19 mouse cellular contexts compared by ENCODE assay signal in the genomic region with DNA sequence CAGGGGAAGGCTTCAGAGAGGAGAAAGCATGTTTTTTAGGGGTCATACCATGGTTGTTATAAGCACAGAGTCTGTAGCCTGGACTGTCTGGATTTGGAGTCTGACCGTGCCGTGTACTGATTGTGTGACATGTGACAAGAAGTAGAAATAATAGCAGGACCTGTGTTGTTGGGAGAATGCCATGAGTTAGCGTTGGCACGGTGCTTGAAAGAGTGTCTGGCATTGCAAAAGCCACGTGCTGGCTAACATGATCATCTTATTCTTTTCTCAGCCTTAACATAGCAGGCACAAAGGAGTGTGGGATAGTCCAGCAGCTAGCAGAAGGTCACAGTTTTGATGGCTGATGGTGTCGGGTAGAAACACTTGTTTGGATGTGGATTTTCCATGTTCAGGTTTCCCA. TPM values are rescaled to one million over a fixed set of nuclear protein-coding genes. Genes with fewer than 3 reads are reported as not detected.
DNase-seq lines count a peak whose midpoint lies in the region; ATAC-seq and TF ChIP-seq lines count a peak whose summit lies in the region.
"Had no signal": no experiment of that assay in that cellular context is flagged by ENCODE, and none has a peak within 500 bp of the region (broad histone marks: within the 10 kb centered on the region; RNA-seq: fewer than 3 reads in every experiment).

No protein-coding gene starts in this region.

- intact Hi-C loops in heart, postnatal 25 days (cut with DNase I) = no loop called here

- ATAC-seq in cerebellum, adult (ENCODE audit: insufficient number of reproducible peaks, low FRiP score, low TSS enrichment) = no peak
- no peak for ATAC-seq in liver, embryonic 13.5 days (ENCODE audit: low read depth)
- ATAC-seq in stomach, postnatal 0 days (ENCODE audit: low FRiP score, low TSS enrichment) = no peak
- ATAC-seq: forebrain, embryonic 14.5 days; intestine, embryonic 15.5 days; midbrain, embryonic 16.5 days had no signal

- peak; percentile 48 to 53 for DNase-seq in cerebellum, postnatal 10 days
- peak; percentile 72 for DNase-seq in heart, adult 8-10 months (ENCODE audit: low spot score)
- no peak for DNase-seq in heart, postnatal 25 days (ENCODE audit: low spot score)
- peak; percentile 47 to 79 for DNase-seq in heart, adult 9 months (ENCODE audit: low spot score in 2 of 2)
- no peak for DNase-seq in liver, embryonic 13.5 days
- DNase-seq in stomach, postnatal 0 days (ENCODE audit: low spot score) = no peak
- DNase-seq in limb, embryonic 10.5 days (ENCODE audit: low spot score) = no peak
- DNase-seq: cerebellum, postnatal 25 days; retina, postnatal 1 day; thymus, adult 18-20 months had no signal

- TF ChIP-seq EP300 in stomach, postnatal 0 days (optimal IDR thresholded peaks at IDR 0.05) = no peak

- 89% methylated on average over 6 of the region's 6 CpGs for WGBS in liver, embryonic 13.5 days (ENCODE audit: insufficient replicate concordance)
- 78% methylated on average over 6 of the region's 6 CpGs for WGBS in stomach, postnatal 0 days
- WGBS in limb, embryonic 10.5 days = 94% methylated on average over 6 of the region's 6 CpGs

- peak overlapping the region; percentile 49 for H3K4me3 ChIP-seq in liver, embryonic 13.5 days (replicated peaks)
- H3K4me3 ChIP-seq in stomach, postnatal 0 days (ENCODE audit: low read depth, low read length) = no peak overlapping the region
- no peak overlapping the region for H3K4me3 ChIP-seq in limb, embryonic 10.5 days
- H3K4me3 ChIP-seq: heart, embryonic 13.5 days; hindbrain, embryonic 13.5 days; intestine, embryonic 15.5 days; layer of hippocampus, adult 2 months had no signal

- peaks cover 95% of the 10 kb centered on the region for H3K4me1 ChIP-seq in liver, embryonic 13.5 days (replicated peaks)
- no peaks in the 10 kb centered on the region for H3K4me1 ChIP-seq in stomach, postnatal 0 days (replicated peaks; ENCODE audit: control insufficient read depth, insufficient read depth)
- H3K4me1 ChIP-seq in limb, embryonic 10.5 days = peaks cover 60% of the 10 kb centered on the region
- H3K4me1 ChIP-seq: intestine, embryonic 15.5 days had no signal

- H3K9me3 ChIP-seq in liver, embryonic 13.5 days (replicated peaks) = no peaks in the 10 kb centered on the region
- no peaks in the 10 kb centered on the region for H3K9me3 ChIP-seq in stomach, postnatal 0 days (ENCODE audit: control insufficient read depth, low read length)
- no peaks in the 10 kb centered on the region for H3K9me3 ChIP-seq in limb, embryonic 10.5 days (replicated peaks)
- H3K9me3 ChIP-seq: heart, embryonic 13.5 days; hindbrain, embryonic 13.5 days; intestine, embryonic 15.5 days; megakaryocyte, embryonic 14.5 days had no signal

- H3K9ac ChIP-seq in liver, embryonic 13.5 days = peak overlapping the region; percentile 68
- H3K9ac ChIP-seq in stomach, postnatal 0 days (ENCODE audit: low read length) = no peak overlapping the region
- H3K9ac ChIP-seq: heart, embryonic 13.5 days; hindbrain, embryonic 13.5 days; intestine, embryonic 15.5 days had no signal

- peak overlapping the region; percentile 86 for H3K27ac ChIP-seq in liver, embryonic 13.5 days
- no peak overlapping the region for H3K27ac ChIP-seq in stomach, postnatal 0 days (replicated peaks)
- no peak overlapping the region for H3K27ac ChIP-seq in limb, embryonic 10.5 days
- H3K27ac ChIP-seq: hindbrain, embryonic 13.5 days; intestine, embryonic 15.5 days; kidney, postnatal 0 days; layer of hippocampus, adult 2 months had no signal

- peaks cover under 1% of the 10 kb centered on the region; the same call in 1 of the 2 replicates for H3K36me3 ChIP-seq in liver, embryonic 13.5 days
- H3K36me3 ChIP-seq in stomach, postnatal 0 days (ENCODE audit: control insufficient read depth, insufficient read depth, low read length) = no peaks in the 10 kb centered on the region
- no peaks in the 10 kb centered on the region for H3K36me3 ChIP-seq in limb, embryonic 10.5 days
- H3K36me3 ChIP-seq: heart, embryonic 13.5 days; hindbrain, embryonic 13.5 days; intestine, embryonic 15.5 days had no signal

- H3K4me2 ChIP-seq in liver, embryonic 13.5 days = peak overlapping the region; percentile 57
- no peak overlapping the region for H3K4me2 ChIP-seq in stomach, postnatal 0 days (replicated peaks; ENCODE audit: low read depth)
- H3K4me2 ChIP-seq: heart, embryonic 13.5 days; hindbrain, embryonic 13.5 days; intestine, embryonic 15.5 days had no signal

- H3K27me3 ChIP-seq in liver, embryonic 13.5 days = no peaks in the 10 kb centered on the region
- no peaks in the 10 kb centered on the region for H3K27me3 ChIP-seq in stomach, postnatal 0 days (ENCODE audit: control insufficient read depth, insufficient read depth, low read length)
- no peaks in the 10 kb centered on the region; the same call in 1 of the 2 replicates for H3K27me3 ChIP-seq in limb, embryonic 10.5 days (ENCODE audit: low read depth, poor library complexity, severe bottlenecking)
- H3K27me3 ChIP-seq: intestine, embryonic 15.5 days; megakaryocyte, embryonic 14.5 days had no signal

- no peak for TF ChIP-seq CTCF in stomach, postnatal 0 days (IDR thresholded peaks at IDR 0.05; ENCODE audit: low read depth)

RNA-seq across cellular contexts. Expression of a gene that starts 58.1 kb away (rescaled TPM):
- total RNA-seq in heart, adult 8-10 months (2022) = 10 to 100 TPM; 25.6 to 27.7 (median 26.0) TPM
- total RNA-seq in heart, postnatal 25 days (2021) = 10 to 100 TPM; 19.3 to 19.8 TPM
- polyA plus RNA-seq in liver, embryonic 13.5 days (2015; fragmentation: Nextera tagmentation; extraction: Ambion mirVana) = 156 and 167 TPM in 2 replicates
- 10.6 and 11.1 TPM in 2 replicates for polyA plus RNA-seq in stomach, postnatal 0 days (2015; fragmentation: Nextera tagmentation; extraction: Ambion mirVana)
- 29.3 and 30.6 TPM in 2 replicates for polyA plus RNA-seq in limb, embryonic 10.5 days (2016; fragmentation: Nextera tagmentation; extraction: Ambion mirVana)

Comparison
In these comparisons a context has a peak if more than half of its experiments do, and no peak if none do; other contexts are left out.
1. DNase-seq: peak in cerebellum, postnatal 10 days (2 of 2), heart, adult 8-10 months (single experiment) and heart, adult 9 months (2 of 2); none in heart, postnatal 25 days (single experiment), liver, embryonic 13.5 days (single experiment), stomach, postnatal 0 days (single experiment) and limb, embryonic 10.5 days (single experiment).